Mouse (Mus musculus): ENCODE measurements around the gene Ngly1.

DNA sequence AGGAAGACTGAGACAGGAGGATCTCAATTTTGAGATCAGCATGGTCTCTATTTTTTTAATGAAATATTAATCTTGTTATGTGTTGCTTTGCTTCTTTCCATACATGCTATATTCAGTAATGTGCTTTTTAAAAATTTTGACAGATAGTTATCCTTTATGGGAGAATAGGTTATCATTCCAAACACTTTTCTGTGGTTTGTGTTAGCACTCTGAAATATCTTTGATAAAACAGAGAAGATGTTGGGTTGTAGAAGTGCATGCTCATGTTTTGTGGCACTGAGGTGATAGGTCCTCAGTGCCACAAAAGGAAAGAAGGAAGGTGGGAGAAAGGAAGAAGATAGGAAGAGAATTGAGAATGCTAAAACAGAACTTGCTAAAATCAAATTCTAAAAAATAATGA is 43.9 kb downstream of the Ngly1 start:
- no peak for TF ChIP-seq CTCF (IDR thresholded peaks at IDR 0.05; ENCODE audit: borderline replicate concordance, extremely low read depth, insufficient read depth, insufficient read length)
- TF ChIP-seq POLR2A (IDR thresholded peaks at IDR 0.05; ENCODE audit: borderline replicate concordance, extremely low read depth, insufficient read depth, insufficient read length, poor library complexity, severe bottlenecking): no peak
